Mouse (Mus musculus): Measurements from ENCODE around the gene Srsx.
"Not testable (repeated sequence)": the region's sequence is repeated elsewhere in the genome, so short reads cannot be mapped to it uniquely, and the experiment has no call there.

Srsx gene

GRCm38 (mm10) chrX:123222381-123222780, at the start of gene Srsx:
Srsx (minus strand) TSS chrX:123222481.
- not testable (repeated sequence) for DNase-seq (ENCODE audit: low read depth)

GRCm38 (mm10) chrX:123246807-123247206, 24.5 kb upstream of the Srsx start, which contains the start of gene Gm17577:
Gm17577 (minus strand) TSS chrX:123246907.
- not testable (repeated sequence) for DNase-seq (ENCODE audit: low read depth)
